Mouse (Mus musculus) erythroblast, embryonic 14.5 days (primary cell): ENCODE data around the gene Col9a3. TPM values are rescaled to one million over a fixed set of nuclear protein-coding genes. Genes with fewer than 3 reads are reported as not detected.

Experiments
- H3K27me3 ChIP-seq: 2 replicates; pipeline ENCODE4 v1.6.1; 2012; ENCODE audit warnings: inconsistent platforms; ENCODE audit not compliant: control insufficient read depth
- H3K36me3 ChIP-seq: 2 replicates; pipeline ENCODE4 v1.6.1; 2012; ENCODE audit warnings: mild to moderate bottlenecking, inconsistent platforms; ENCODE audit not compliant: control insufficient read depth
- H3K4me1 ChIP-seq: 2 replicates; pipeline ENCODE4 v1.6.1; 2012; ENCODE audit warnings: inconsistent platforms; ENCODE audit not compliant: control insufficient read depth
- H3K4me3 ChIP-seq: replicated peaks from 2 replicates; pipeline ENCODE3; 2012; ENCODE audit warnings: moderate library complexity, mild to moderate bottlenecking, inconsistent platforms
- H3K9me3 ChIP-seq: 2 replicates; pipeline ENCODE4 v1.6.1; 2012; ENCODE audit warnings: low read length, inconsistent platforms, mixed read lengths; ENCODE audit not compliant: control insufficient read depth
- GATA1 ChIP-seq: IDR thresholded peaks from 2 replicates; pipeline ENCODE4 v1.6.1; 2012; ENCODE audit warnings: low read length, inconsistent platforms, mixed read lengths
- TAL1 ChIP-seq: IDR thresholded peaks from 3 replicates; pipeline ENCODE4 v1.6.1; 2012; ENCODE audit warnings: low read length, inconsistent platforms, mixed read lengths
- polyA plus RNA-seq: library from polyadenylated mRNA; stranded (reverse); fragments of >175 nt; gene quantifications from 2 replicates; pipeline ENCODE4 v1.2.3, GENCODE M21; 2012

The Col9a3 gene
- polyA plus RNA-seq, 1 experiment = 0.10 TPM

- Histone ChIP-seq H3K4me1 (no peaks in the 10 kb centered on the region), H3K9me3 (no peaks in the 10 kb centered on the region), H3K36me3 (peaks cover 25% of the 10 kb centered on the region), H3K4me3 (no peak overlapping the region), H3K27me3 (0 out of 2 replicates have a peak, but pooled peaks cover 2% of the 10 kb centered on the region)
- TF ChIP-seq TAL1 = no peak
- TF ChIP-seq GATA1 = no peak
These were observed 59.9 kb downstream of the Col9a3 start for GRCm38 (mm10) chr2:180657394-180658013.

GRCm38 (mm10) chr2:180658381-180658780 lies 60.8 kb downstream of the Col9a3 start:
- peaks cover 32% of the 10 kb centered on the region for H3K36me3 ChIP-seq
- TF ChIP-seq TAL1 (no peak), GATA1 (no peak)
- no peaks in the 10 kb centered on the region for H3K4me1 ChIP-seq
- H3K9me3 ChIP-seq = no peaks in the 10 kb centered on the region
- no peak overlapping the region for H3K4me3 ChIP-seq
- 0 out of 2 replicates have a peak, but pooled peaks cover 2% of the 10 kb centered on the region for H3K27me3 ChIP-seq

GRCm38 (mm10) chr2:180659353-180660150 lies 62.0 kb downstream of the Col9a3 start:
- no peak overlapping the region for H3K4me3 ChIP-seq
- H3K36me3 ChIP-seq = peaks cover 39% of the 10 kb centered on the region
- no peak for TF ChIP-seq TAL1
- no peak for TF ChIP-seq GATA1
- no peaks in the 10 kb centered on the region for H3K9me3 ChIP-seq
- no peaks in the 10 kb centered on the region for H3K4me1 ChIP-seq
- H3K27me3 ChIP-seq = 0 out of 2 replicates have a peak, but pooled peaks cover 2% of the 10 kb centered on the region

- Histone ChIP-seq H3K27me3 (0 out of 2 replicates have a peak, but pooled peaks cover 2% of the 10 kb centered on the region), H3K4me3 (no peak overlapping the region), H3K36me3 (peaks cover 49% of the 10 kb centered on the region), H3K9me3 (no peaks in the 10 kb centered on the region), H3K4me1 (no peaks in the 10 kb centered on the region)
- no peak for TF ChIP-seq TAL1
- TF ChIP-seq GATA1 = no peak
These were observed 62.9 kb downstream of the Col9a3 start for GRCm38 (mm10) chr2:180660521-180660920.

- H3K27me3 ChIP-seq = 0 out of 2 replicates have a peak, but pooled peaks cover 2% of the 10 kb centered on the region
- H3K36me3 ChIP-seq = peaks cover 64% of the 10 kb centered on the region
- H3K4me1 ChIP-seq = no peaks in the 10 kb centered on the region
- H3K4me3 ChIP-seq = no peak overlapping the region
- no peaks in the 10 kb centered on the region for H3K9me3 ChIP-seq
- TF ChIP-seq GATA1 (no peak), TAL1 (no peak)
These were observed 64.4 kb downstream of the Col9a3 start for GRCm38 (mm10) chr2:180662008-180662407.

Other genes starting within 250 kb of the Col9a3 start
- 0.01 and 0.05 TPM in 2 replicates for gene Slco4a1, start 141.5 kb upstream of the Col9a3 start, polyA plus RNA-seq
- not detected in 2 replicates for gene Ntsr1, start 97.8 kb upstream of the Col9a3 start, polyA plus RNA-seq
- 0.58 and 0.87 TPM in 2 replicates for gene Mrgbp, start 16.5 kb upstream of the Col9a3 start, polyA plus RNA-seq
- 8.1 and 8.8 TPM in 2 replicates for gene Ogfr, start 8.5 kb upstream of the Col9a3 start, polyA plus RNA-seq
- gene Tcfl5, start 44.9 kb downstream of the Col9a3 start, polyA plus RNA-seq = not detected in 2 replicates
- gene Dido1, start 112.2 kb downstream of the Col9a3 start, polyA plus RNA-seq = 1.1 and 1.6 TPM in 2 replicates
- 4.3 and 5.4 TPM in 2 replicates for gene Gid8, start 112.3 kb downstream of the Col9a3 start, polyA plus RNA-seq
- gene Slc17a9, start 127.5 kb downstream of the Col9a3 start, polyA plus RNA-seq = 0.13 and 0.18 TPM in 2 replicates
- not detected in 2 replicates for gene Bhlhe23, start 179.1 kb downstream of the Col9a3 start, polyA plus RNA-seq